Mouse (Mus musculus) liver, postnatal 0 days (tissue): Measurements from ENCODE around the gene Ankrd60.

Source experiments
- CTCF ChIP-seq: sonication (generic); IDR thresholded peaks from 2 replicates; pipeline ENCODE4 v1.5.1; 2016; ENCODE audit warnings: antibody characterized with exemption, low read depth
- EP300 ChIP-seq: IDR thresholded peaks from 2 replicates; pipeline ENCODE4 v1.6.1; 2016; ENCODE audit warnings: antibody characterized with exemption, low read depth, mild to moderate bottlenecking

- TF ChIP-seq CTCF: no peak
- no peak for TF ChIP-seq EP300
Observed at GRCm38 (mm10) chr2:173624667-173625066, 46.5 kb upstream of the Ankrd60 start.
